Mouse (Mus musculus) limb, embryonic 14.5 days (tissue): Measurements from ENCODE around the gene Huwe1. TPM values are rescaled to one million over a fixed set of nuclear protein-coding genes. Genes with fewer than 3 reads are reported as not detected.

Experiments
- ATAC-seq: fragments of 200-750 bp; cut with Nextera tagmentation; 2 replicates; pipeline ENCODE4 v1.8.0; 2017; ENCODE audit warnings: low read depth, moderate number of reproducible peaks, moderate TSS enrichment; ENCODE audit not compliant: low FRiP score
- DNase-seq: peaks from one replicate; pipeline ENCODE4 v3.0.0-alpha.2; 2015; ENCODE audit warnings: low spot score
- H3K27ac ChIP-seq: fragments of 300-500 bp; sonication (generic); replicated peaks from 2 replicates; pipeline ENCODE4 v1.5.1; 2014; ENCODE audit warnings: low read depth, mild to moderate bottlenecking, low read length, moderate library complexity, mixed read lengths
- H3K27me3 ChIP-seq: fragments of 300-500 bp; sonication (generic); 2 replicates; pipeline ENCODE4 v1.6.1; 2014; ENCODE audit warnings: low read length, mixed read lengths; ENCODE audit not compliant: control insufficient read depth, insufficient read depth
- H3K36me3 ChIP-seq: fragments of 300-500 bp; sonication (generic); 2 replicates; pipeline ENCODE4 v1.6.1; 2014; ENCODE audit warnings: mild to moderate bottlenecking, low read length, moderate library complexity, mixed read lengths; ENCODE audit not compliant: control insufficient read depth, insufficient read depth
- H3K4me1 ChIP-seq: fragments of 300-500 bp; sonication (generic); 2 replicates; pipeline ENCODE4 v1.6.1; 2014; ENCODE audit warnings: antibody characterized with exemption, low read length, mixed read lengths; ENCODE audit not compliant: control insufficient read depth, insufficient read depth
- H3K4me2 ChIP-seq: fragments of 300-500 bp; sonication (generic); replicated peaks from 2 replicates; pipeline ENCODE4 v1.6.1; 2014; ENCODE audit warnings: low read depth, mild to moderate bottlenecking, low read length, moderate library complexity; ENCODE audit not compliant: severe bottlenecking
- H3K4me3 ChIP-seq: fragments of 300-500 bp; sonication (generic); replicated peaks from 2 replicates; pipeline ENCODE4 v1.5.1; 2014; ENCODE audit warnings: low read length
- H3K9ac ChIP-seq: fragments of 300-500 bp; sonication (generic); 2 replicates; pipeline ENCODE4 v1.6.1; 2014; ENCODE audit warnings: mild to moderate bottlenecking, low read depth, low read length, moderate library complexity; ENCODE audit not compliant: severe bottlenecking
- H3K9me3 ChIP-seq: fragments of 300-500 bp; sonication (generic); 2 replicates; pipeline ENCODE4 v1.6.1; 2016; ENCODE audit warnings: low read length; ENCODE audit not compliant: control insufficient read depth
- POLR2A ChIP-seq: fragments of 200-500 bp; IDR thresholded peaks from 2 replicates; pipeline ENCODE4 v1.8.0; 2012; ENCODE audit warnings: inconsistent platforms, mild to moderate bottlenecking, moderate library complexity, borderline replicate concordance; ENCODE audit not compliant: insufficient read depth, insufficient read length; ENCODE audit errors: extremely low read depth
- WGBS: fragments of 180-500 bp; shearing (Covaris S2); extraction: QIAGEN DNeasy Blood & Tissue Kit; methylation state at CpG from one replicate; pipeline ENCODE4 v1.1.7; 2014; 5-methylcytosine and 5-hydroxymethylcytosine counted together
- polyA plus RNA-seq, 2 experiments: library from polyadenylated mRNA; depleted of rRNA in 1 of 2; stranded (reverse) in 1 of 2; unstranded in 1 of 2; fragments of >200 nt; fragmentation: Nextera tagmentation in 1 of 2; extraction: Ambion mirVana in 1 of 2; gene quantifications; 2 replicates each; pipeline versions ENCODE4 v1.2.1 to v1.2.3; 2012 to 2014

Gene Huwe1
- polyA plus RNA-seq, 2 experiments: 53.5 to 112 TPM

GRCm38 (mm10) chrX:151910692-151911091, 110.1 kb downstream of the Huwe1 start:
- DNase-seq: no peak
- WGBS: 85% methylated on average over 1 of the region's 1 CpGs
- Histone ChIP-seq H3K9ac (no peak overlapping the region), H3K9me3 (no peaks in the 10 kb centered on the region), H3K27ac (no peak overlapping the region), H3K4me1 (no peaks in the 10 kb centered on the region), H3K27me3 (no peaks in the 10 kb centered on the region; the same call in 1 of the 2 replicates), H3K4me2 (no peak overlapping the region), H3K36me3 (peaks cover 75% of the 10 kb centered on the region), H3K4me3 (no peak overlapping the region)
- TF ChIP-seq POLR2A: no peak
- ATAC-seq: no peak

DNA sequence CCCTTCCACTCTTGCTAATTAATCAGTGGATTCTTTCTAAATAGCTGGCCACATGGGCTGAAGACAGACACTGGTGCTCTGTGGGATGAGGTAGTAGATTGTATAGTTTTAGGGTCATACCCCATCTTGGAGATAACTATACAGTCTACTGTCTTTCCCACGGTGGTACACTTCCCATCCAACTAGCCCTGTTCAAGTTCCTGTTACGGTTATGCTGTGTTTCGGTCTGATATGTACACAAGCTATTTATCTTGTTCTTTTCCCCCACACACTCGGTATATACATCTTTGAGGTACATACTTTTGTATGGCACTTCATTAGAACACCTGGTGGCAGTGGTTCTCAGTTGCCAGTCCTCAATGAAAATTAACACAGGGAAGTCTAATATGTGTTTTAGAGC, 111.7 kb downstream of the Huwe1 start:
- no peaks in the 10 kb centered on the region for H3K9me3 ChIP-seq
- no peak overlapping the region for H3K27ac ChIP-seq
- peaks cover 73% of the 10 kb centered on the region for H3K36me3 ChIP-seq
- no peaks in the 10 kb centered on the region; the same call in 1 of the 2 replicates for H3K27me3 ChIP-seq
- ATAC-seq: no peak
- no peak overlapping the region for H3K4me3 ChIP-seq
- no peaks in the 10 kb centered on the region for H3K4me1 ChIP-seq
- H3K9ac ChIP-seq: no peak overlapping the region
- TF ChIP-seq POLR2A: no peak
- no peak overlapping the region for H3K4me2 ChIP-seq
- DNase-seq: no peak
- 87% methylated on average over 4 of the region's 4 CpGs for WGBS

- Histone ChIP-seq H3K27ac (no peak overlapping the region), H3K4me2 (no peak overlapping the region), H3K9me3 (no peaks in the 10 kb centered on the region), H3K9ac (no peak overlapping the region), H3K27me3 (no peaks in the 10 kb centered on the region), H3K36me3 (peaks cover 66% of the 10 kb centered on the region), H3K4me1 (no peaks in the 10 kb centered on the region), H3K4me3 (no peak overlapping the region)
- no peak for TF ChIP-seq POLR2A
- 93% methylated on average over 6 of the region's 6 CpGs for WGBS
- ATAC-seq: no peak
- no peak for DNase-seq
These were observed 128.8 kb downstream of the Huwe1 start for GRCm38 (mm10) chrX:151929390-151929789.

- no peak for TF ChIP-seq POLR2A
- H3K36me3 ChIP-seq: peaks cover 6% of the 10 kb centered on the region
- no peaks in the 10 kb centered on the region for H3K4me1 ChIP-seq
- no peaks in the 10 kb centered on the region for H3K27me3 ChIP-seq
- ATAC-seq: no peak
- no peak overlapping the region for H3K4me3 ChIP-seq
- no peak overlapping the region for H3K4me2 ChIP-seq
- H3K27ac ChIP-seq: no peak overlapping the region
- H3K9me3 ChIP-seq: no peaks in the 10 kb centered on the region
- no peak for DNase-seq
- 60% methylated on average over 2 of the region's 2 CpGs for WGBS
- no peak overlapping the region for H3K9ac ChIP-seq
These were observed 138.2 kb downstream of the Huwe1 start for GRCm38 (mm10) chrX:151938852-151939251.

DNA sequence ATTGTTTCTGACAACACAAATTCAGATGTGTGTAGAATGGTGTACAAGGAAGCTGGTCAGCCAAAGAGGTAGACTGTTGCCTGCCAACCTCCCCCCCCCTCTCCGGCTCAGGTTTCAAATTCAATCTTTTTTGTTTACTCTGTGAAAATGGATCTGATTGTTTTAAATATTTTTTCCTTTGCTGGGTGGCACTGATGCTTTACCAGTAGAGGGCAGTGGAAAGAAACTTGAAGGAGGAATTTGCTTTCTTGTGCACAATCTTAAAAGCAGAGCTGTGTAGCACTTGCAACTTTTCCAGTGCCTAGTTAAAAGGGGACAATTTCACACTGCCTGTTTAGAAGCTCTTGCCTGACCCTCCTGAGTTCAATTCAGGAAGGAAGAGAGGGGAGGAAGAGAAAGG, 146.4 kb downstream of the Huwe1 start:
- H3K4me1 ChIP-seq: no peaks in the 10 kb centered on the region
- no peak overlapping the region for H3K27ac ChIP-seq
- TF ChIP-seq POLR2A: no peak
- H3K9me3 ChIP-seq: no peaks in the 10 kb centered on the region
- H3K27me3 ChIP-seq: no peaks in the 10 kb centered on the region
- H3K4me3 ChIP-seq: no peak overlapping the region
- no peak overlapping the region for H3K9ac ChIP-seq
- H3K36me3 ChIP-seq: no peaks in the 10 kb centered on the region
- DNase-seq (peak; percentile 5), ATAC-seq (no peak)
- 65% methylated on average over 1 of the region's 1 CpGs for WGBS
- H3K4me2 ChIP-seq: no peak overlapping the region

DNA sequence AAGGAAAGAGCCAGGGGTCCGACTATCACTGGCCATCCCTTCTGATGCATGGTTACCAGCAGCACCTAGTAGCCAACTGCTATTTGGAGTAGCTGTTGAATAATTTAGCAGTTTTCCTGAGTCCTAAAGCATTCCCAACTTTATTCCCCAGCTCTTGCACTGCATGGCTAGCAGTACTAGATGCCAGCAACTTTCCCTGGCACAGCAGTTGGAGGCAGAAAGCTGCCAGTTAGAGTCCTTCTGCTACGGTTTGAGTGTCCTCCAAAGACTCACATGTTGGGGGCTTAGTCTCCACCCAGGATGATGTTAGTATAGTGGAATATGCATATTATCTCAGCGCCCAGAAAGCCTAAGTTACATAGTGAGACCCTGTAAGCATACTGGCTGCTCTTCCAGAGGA, 147.2 kb downstream of the Huwe1 start:
- no peak for DNase-seq
- Histone ChIP-seq H3K9me3 (no peaks in the 10 kb centered on the region), H3K4me1 (no peaks in the 10 kb centered on the region), H3K9ac (no peak overlapping the region), H3K4me2 (no peak overlapping the region), H3K27ac (no peak overlapping the region), H3K4me3 (no peak overlapping the region), H3K27me3 (no peaks in the 10 kb centered on the region), H3K36me3 (no peaks in the 10 kb centered on the region)
- WGBS: 81% methylated on average over 3 of the region's 3 CpGs
- no peak for TF ChIP-seq POLR2A
- no peak for ATAC-seq
